In genomic region chr9:66794629-66795463, GRCm38 (mm10) we compare ENCODE assay signal across 8 mouse cellular contexts. TPM values are rescaled to one million over a fixed set of nuclear protein-coding genes. Genes with fewer than 3 reads are reported as not detected.
DNase-seq lines count a peak whose midpoint lies in the region; ATAC-seq lines count a peak whose summit lies in the region.

No protein-coding gene starts in this region.

- no peaks in the 10 kb centered on the region for H3K27me3 ChIP-seq in neural tube, embryonic 11.5 days (ENCODE audit: control insufficient read depth, insufficient read depth, low read length)
- H3K27me3 ChIP-seq in hindbrain, embryonic 15.5 days, result no peaks in the 10 kb centered on the region
- no peaks in the 10 kb centered on the region for H3K27me3 ChIP-seq in midbrain, embryonic 14.5 days (ENCODE audit: control insufficient read depth, insufficient read depth, low read length)

- peak overlapping the region; percentile 65 for H3K4me2 ChIP-seq in neural tube, embryonic 11.5 days (ENCODE audit: low read depth)
- peak overlapping the region; percentile 59 for H3K4me2 ChIP-seq in hindbrain, embryonic 15.5 days
- peak overlapping the region; percentile 68 for H3K4me2 ChIP-seq in midbrain, embryonic 14.5 days (ENCODE audit: low read length)

- no peaks in the 10 kb centered on the region for H3K9me3 ChIP-seq in neural tube, embryonic 11.5 days (ENCODE audit: control insufficient read depth, low read length)
- H3K9me3 ChIP-seq in hindbrain, embryonic 15.5 days, result no peaks in the 10 kb centered on the region
- no peaks in the 10 kb centered on the region for H3K9me3 ChIP-seq in midbrain, embryonic 14.5 days (ENCODE audit: control insufficient read depth, low read length)

- peak; percentile 18 to 40 for DNase-seq in cerebellum, adult 18-20 months
- DNase-seq in cerebellum, adult 8-10 months, result no peak
- DNase-seq in neural tube, embryonic 11.5 days (ENCODE audit: low spot score), result no peak
- DNase-seq in neural tube, embryonic 10.5 days (ENCODE audit: extremely low spot score, low spot score), result no peak
- no peak for DNase-seq in midbrain, embryonic 14.5 days
- no peak for DNase-seq in urinary bladder, postnatal 36 days (ENCODE audit: low spot score in 2 of 2)

- H3K36me3 ChIP-seq in neural tube, embryonic 11.5 days (ENCODE audit: control insufficient read depth, insufficient read depth, low read length), result no peaks in the 10 kb centered on the region
- H3K36me3 ChIP-seq in hindbrain, embryonic 15.5 days, result peaks cover 5% of the 10 kb centered on the region; the same call in 1 of the 2 replicates
- peaks cover 6% of the 10 kb centered on the region for H3K36me3 ChIP-seq in midbrain, embryonic 14.5 days (ENCODE audit: control insufficient read depth, insufficient read depth, low read length)

- peak overlapping the region; percentile 66 for H3K4me3 ChIP-seq in neural tube, embryonic 11.5 days (ENCODE audit: low read depth, low read length)
- peak overlapping the region; percentile 72 for H3K4me3 ChIP-seq in hindbrain, embryonic 15.5 days
- peak overlapping the region; percentile 68 for H3K4me3 ChIP-seq in midbrain, embryonic 14.5 days (replicated peaks; ENCODE audit: low read depth, low read length)

- peak; percentile 99 for ATAC-seq in neural tube, embryonic 11.5 days (ENCODE audit: insufficient read depth, low FRiP score, low TSS enrichment)
- ATAC-seq in hindbrain, embryonic 15.5 days (ENCODE audit: low FRiP score, low read depth), result peak; percentile 70
- peak; percentile 73 for ATAC-seq in midbrain, embryonic 14.5 days (ENCODE audit: low FRiP score, low TSS enrichment)
- no peak for ATAC-seq in granulocyte monocyte progenitor cell, adult 5-6 weeks (replicated peaks; ENCODE audit: poor library complexity, severe bottlenecking)

- peak overlapping the region; percentile 90 for H3K27ac ChIP-seq in neural tube, embryonic 11.5 days (ENCODE audit: low read depth, low read length)
- H3K27ac ChIP-seq in hindbrain, embryonic 15.5 days (replicated peaks), result peak overlapping the region; percentile 89
- H3K27ac ChIP-seq in midbrain, embryonic 14.5 days (replicated peaks; ENCODE audit: low read depth, low read length), result peak overlapping the region; percentile 88

- 2% methylated on average over 43 of the region's 43 CpGs for WGBS in neural tube, embryonic 11.5 days
- 3% methylated on average over 43 of the region's 43 CpGs for WGBS in hindbrain, embryonic 15.5 days
- 1% methylated on average over 43 of the region's 43 CpGs for WGBS in midbrain, embryonic 14.5 days

- H3K9ac ChIP-seq in neural tube, embryonic 11.5 days (ENCODE audit: low read length), result peak overlapping the region; percentile 86
- H3K9ac ChIP-seq in hindbrain, embryonic 15.5 days, result peak overlapping the region; percentile 72
- peak overlapping the region; percentile 87 for H3K9ac ChIP-seq in midbrain, embryonic 14.5 days (replicated peaks; ENCODE audit: low read length)

- no peaks in the 10 kb centered on the region; the same call in 1 of the 2 replicates for H3K4me1 ChIP-seq in neural tube, embryonic 11.5 days (ENCODE audit: control insufficient read depth, insufficient read depth, low read length)
- peaks cover 15% of the 10 kb centered on the region for H3K4me1 ChIP-seq in hindbrain, embryonic 15.5 days (replicated peaks)
- H3K4me1 ChIP-seq in midbrain, embryonic 14.5 days (ENCODE audit: control insufficient read depth, insufficient read depth, low read length), result peaks cover 6% of the 10 kb centered on the region; the same call in 1 of the 2 replicates

RNA-seq across cellular contexts. Expression of gene Aph1b, which starts 0.4 kb away (rescaled TPM):
- 17.4 and 17.6 TPM in 2 replicates for polyA plus RNA-seq in neural tube, embryonic 11.5 days (2014; fragmentation: Nextera tagmentation; extraction: Ambion mirVana)
- 19.9 and 20.7 TPM in 2 replicates for polyA plus RNA-seq in hindbrain, embryonic 15.5 days (2015; fragmentation: Nextera tagmentation; extraction: Ambion mirVana)
- 20.1 and 32.0 TPM in 2 replicates for polyA plus RNA-seq in midbrain, embryonic 14.5 days (2014; fragmentation: Nextera tagmentation; extraction: Ambion mirVana)
- total RNA-seq in granulocyte monocyte progenitor cell, adult 5-6 weeks (2014; fragmentation: Nextera tagmentation), result 0.98 and 1.2 TPM in 2 replicates
- total RNA-seq in granulocyte monocyte progenitor cell, adult 5-6 weeks (2017), result 1.6 and 1.9 TPM in 2 replicates

RNA-seq across cellular contexts. Expression of gene Gm10647, which starts 2.0 kb away (rescaled TPM):
- polyA plus RNA-seq in neural tube, embryonic 11.5 days (2014; fragmentation: Nextera tagmentation; extraction: Ambion mirVana), result 0.19 and 0.34 TPM in 2 replicates
- polyA plus RNA-seq in hindbrain, embryonic 15.5 days (2015; fragmentation: Nextera tagmentation; extraction: Ambion mirVana), result 0.73 and 0.89 TPM in 2 replicates
- polyA plus RNA-seq in midbrain, embryonic 14.5 days (2014; fragmentation: Nextera tagmentation; extraction: Ambion mirVana), result 0.11 and 0.16 TPM in 2 replicates
- not detected in 2 replicates for total RNA-seq in granulocyte monocyte progenitor cell, adult 5-6 weeks (2014; fragmentation: Nextera tagmentation)
- total RNA-seq in granulocyte monocyte progenitor cell, adult 5-6 weeks (2017), result not detected in 2 replicates

RNA-seq across cellular contexts. Expression of gene Aph1c, which starts 39.7 kb away (rescaled TPM):
- polyA plus RNA-seq in neural tube, embryonic 11.5 days (2014; fragmentation: Nextera tagmentation; extraction: Ambion mirVana), result 1.0 and 2.2 TPM in 2 replicates
- polyA plus RNA-seq in hindbrain, embryonic 15.5 days (2015; fragmentation: Nextera tagmentation; extraction: Ambion mirVana), result 4.1 and 4.8 TPM in 2 replicates
- polyA plus RNA-seq in midbrain, embryonic 14.5 days (2014; fragmentation: Nextera tagmentation; extraction: Ambion mirVana), result 2.1 and 3.4 TPM in 2 replicates
- total RNA-seq in granulocyte monocyte progenitor cell, adult 5-6 weeks (2014; fragmentation: Nextera tagmentation), result 3.8 and 9.0 TPM in 2 replicates
- 1.9 and 4.9 TPM in 2 replicates for total RNA-seq in granulocyte monocyte progenitor cell, adult 5-6 weeks (2017)

Comparison
In these comparisons a context has a peak if more than half of its experiments do, and no peak if none do; other contexts are left out.
1. DNase-seq: peak in cerebellum, adult 18-20 months (2 of 2); none in cerebellum, adult 8-10 months (single experiment), neural tube, embryonic 11.5 days (single experiment), neural tube, embryonic 10.5 days (single experiment), midbrain, embryonic 14.5 days (single experiment) and urinary bladder, postnatal 36 days (0 of 2).
2. Peak in every context shown above with its lines, with median percentiles within 50 percentile points of each other: H3K27ac ChIP-seq, H3K4me2 ChIP-seq, H3K4me3 ChIP-seq and H3K9ac ChIP-seq.